9 mouse cellular contexts compared by ENCODE assay signal in the genomic region with DNA sequence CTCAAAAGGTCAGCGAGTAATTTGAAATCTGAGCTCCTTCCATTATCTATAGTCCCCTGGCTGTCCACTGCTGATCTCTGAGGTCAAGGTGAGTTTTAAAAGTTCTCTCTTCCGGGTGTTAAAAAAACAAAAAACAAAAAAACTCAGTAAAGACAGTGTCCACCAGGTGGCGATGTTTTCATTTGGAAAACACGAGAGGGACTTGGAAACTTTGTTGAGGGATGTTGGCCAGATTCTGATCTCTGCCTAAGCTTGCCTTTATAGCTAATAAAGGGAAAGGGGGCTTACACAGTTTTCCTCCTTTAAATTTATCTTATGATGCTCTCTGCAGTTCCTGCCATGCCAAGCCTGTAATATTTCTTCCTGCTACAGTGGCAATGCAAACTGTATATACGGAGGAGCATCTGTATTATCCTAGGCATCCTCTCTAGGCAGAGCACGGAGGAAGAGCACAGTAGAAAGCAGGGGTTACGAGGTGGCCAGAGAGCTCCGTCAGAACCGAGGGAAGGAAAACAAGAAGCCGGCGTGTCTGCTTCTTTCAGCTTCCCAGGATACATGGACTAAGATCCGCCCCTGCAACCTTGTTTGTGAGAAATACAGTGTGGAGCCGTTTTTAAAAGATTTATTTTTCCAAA.
DNase-seq lines count a peak whose midpoint lies in the region; ATAC-seq and TF ChIP-seq lines count a peak whose summit lies in the region.
"Had no signal": no experiment of that assay in that cellular context is flagged by ENCODE, and none has a peak within 500 bp of the region (broad histone marks: within the 10 kb centered on the region; RNA-seq: fewer than 3 reads in every experiment).

No protein-coding gene starts in this region.

- H3K9me3 ChIP-seq in E14TG2a.4 (ENCODE audit: low read length), result no peaks in the 10 kb centered on the region
- no peaks in the 10 kb centered on the region for H3K9me3 ChIP-seq in midbrain, embryonic 14.5 days (ENCODE audit: control insufficient read depth, low read length)

- H3K36me3 ChIP-seq in E14TG2a.4 (ENCODE audit: insufficient read depth, low read length), result no peaks in the 10 kb centered on the region
- no peaks in the 10 kb centered on the region for H3K36me3 ChIP-seq in midbrain, embryonic 14.5 days (ENCODE audit: control insufficient read depth, insufficient read depth, low read length)
- H3K36me3 ChIP-seq: G1E had no signal

- peak; percentile 73 for TF ChIP-seq CTCF in gastrocnemius, adult 2 months (IDR thresholded peaks at IDR 0.05)
- peak; percentile 34 for TF ChIP-seq CTCF in E14TG2a.4 (conservative IDR thresholded peaks at IDR 0.05; ENCODE audit: low read length)

- H3K4me3 ChIP-seq in gastrocnemius, adult 2 months, result peak overlapping the region; percentile 29
- H3K4me3 ChIP-seq in E14TG2a.4 (replicated peaks; ENCODE audit: low read length), result no peak overlapping the region
- H3K4me3 ChIP-seq in midbrain, embryonic 14.5 days (replicated peaks; ENCODE audit: low read depth, low read length), result no peak overlapping the region

- no peak overlapping the region for H3K9ac ChIP-seq in midbrain, embryonic 14.5 days (replicated peaks; ENCODE audit: low read length)

- intact Hi-C loops in gastrocnemius, adult 2 months (cut with DNase I), result loop anchor here (10.0 kb wide), 1 partner anchor 1302 kb away; no protein-coding TSS in a partner anchor
- intact Hi-C loops in heart, postnatal 14 days (cut with DNase I), result loop anchor here (1.0 kb wide), 1 partner anchor 1303 kb away; no protein-coding TSS in a partner anchor

- 47% methylated on average over 13 of the region's 13 CpGs for WGBS in midbrain, embryonic 14.5 days

- 0 out of 2 replicates have a peak, but pooled peaks cover 7% of the 10 kb centered on the region for H3K4me1 ChIP-seq in E14TG2a.4 (replicated peaks; ENCODE audit: low read depth, low read length)
- no peaks in the 10 kb centered on the region for H3K4me1 ChIP-seq in midbrain, embryonic 14.5 days (ENCODE audit: control insufficient read depth, insufficient read depth, low read length)

- no peak overlapping the region for H3K4me2 ChIP-seq in midbrain, embryonic 14.5 days (ENCODE audit: low read length)

- H3K27me3 ChIP-seq in E14TG2a.4 (ENCODE audit: insufficient read depth, low read length), result no peaks in the 10 kb centered on the region
- no peaks in the 10 kb centered on the region for H3K27me3 ChIP-seq in midbrain, embryonic 14.5 days (ENCODE audit: control insufficient read depth, insufficient read depth, low read length)

- no peak for DNase-seq in gastrocnemius, adult 2 months
- DNase-seq in gastrocnemius, adult 8-10 months (ENCODE audit: low spot score in 2 of 2), result no peak
- DNase-seq in c-Kit-positive CD71-negative TER-119-negative erythroid progenitor cells, embryonic 14.5 days (ENCODE audit: low read depth), result peak; percentile 17
- DNase-seq in heart, postnatal 14 days, result peak; percentile 22 to 59
- peak; percentile 28 to 67 for DNase-seq in layer of hippocampus, postnatal 14 days (ENCODE audit: low spot score in 2 of 2)
- peak; percentile 92 for DNase-seq in midbrain, embryonic 14.5 days
- no peak for DNase-seq in ovary, postnatal 10 days (ENCODE audit: low spot score)

- ATAC-seq in midbrain, embryonic 14.5 days (ENCODE audit: low FRiP score, low TSS enrichment), result no peak

- no peak overlapping the region for H3K27ac ChIP-seq in gastrocnemius, adult 2 months
- no peak overlapping the region for H3K27ac ChIP-seq in midbrain, embryonic 14.5 days (replicated peaks; ENCODE audit: low read depth, low read length)

Comparison
In these comparisons a context has a peak if more than half of its experiments do, and no peak if none do; other contexts are left out.
1. DNase-seq: peak in c-Kit-positive CD71-negative TER-119-negative erythroid progenitor cells, embryonic 14.5 days (single experiment), heart, postnatal 14 days (2 of 2), layer of hippocampus, postnatal 14 days (2 of 2) and midbrain, embryonic 14.5 days (single experiment); none in gastrocnemius, adult 2 months (single experiment), gastrocnemius, adult 8-10 months (0 of 2) and ovary, postnatal 10 days (single experiment).